Mouse (Mus musculus) G1E (cell line): Measurements from ENCODE around the gene Cideb. TPM values are rescaled to one million over a fixed set of nuclear protein-coding genes. Genes with fewer than 3 reads are reported as not detected.
A peak's percentile ranks its signal among the peaks of the same experiment; 100 is the strongest.

Experiments used
- ATAC-seq: 2 replicates; pipeline ENCODE4 v1.8.0; 2016; ENCODE audit warnings: mild to moderate bottlenecking; ENCODE audit not compliant: insufficient number of reproducible peaks, poor library complexity, low FRiP score, severe bottlenecking; ENCODE audit errors: extremely low read depth
- DNase-seq: peaks from one replicate; pipeline ENCODE4 v3.0.0; 2012; ENCODE audit warnings: low spot score
- H3K27me3 ChIP-seq: 2 replicates; pipeline ENCODE4 v1.6.1; 2012; ENCODE audit warnings: mild to moderate bottlenecking, low read length, inconsistent platforms; ENCODE audit not compliant: insufficient read depth
- H3K36me3 ChIP-seq: replicated peaks from 2 replicates; pipeline ENCODE3; 2012; ENCODE audit warnings: mild to moderate bottlenecking, inconsistent platforms
- H3K4me1 ChIP-seq: 2 replicates; pipeline ENCODE4 v1.6.1; 2012; ENCODE audit warnings: low read depth, low read length, inconsistent platforms, mixed read lengths; ENCODE audit not compliant: insufficient read depth
- H3K4me3 ChIP-seq: 2 replicates; pipeline ENCODE4 v1.5.1; 2012; ENCODE audit warnings: low read depth, mild to moderate bottlenecking, inconsistent platforms, low read length, moderate library complexity, mixed read lengths
- H3K9me3 ChIP-seq: replicated peaks from 2 replicates; pipeline ENCODE4 v1.6.1; 2012; ENCODE audit warnings: inconsistent platforms
- CTCF ChIP-seq: IDR thresholded peaks from 2 replicates; pipeline ENCODE4 v1.5.1; 2012; ENCODE audit warnings: low read depth, low read length, inconsistent platforms, mixed read lengths
- GATA1 ChIP-seq: IDR thresholded peaks from 2 replicates; pipeline ENCODE4 v1.6.1; 2012; ENCODE audit warnings: borderline replicate concordance, low read length, inconsistent platforms, mixed read lengths
- GATA2 ChIP-seq: IDR thresholded peaks from 2 replicates; pipeline ENCODE4 v1.6.1; 2012; ENCODE audit warnings: low read depth, low read length, inconsistent platforms, borderline replicate concordance
- POLR2AphosphoS5 ChIP-seq: IDR thresholded peaks from 2 replicates; pipeline ENCODE4 v1.6.1; 2012; ENCODE audit warnings: low read depth, low read length, inconsistent platforms; ENCODE audit not compliant: insufficient replicate concordance
- TAL1 ChIP-seq: conservative IDR thresholded peaks from 2 replicates; pipeline ENCODE4 v1.6.1; 2012; ENCODE audit warnings: low read depth, low read length, inconsistent platforms, mixed read lengths
- polyA plus RNA-seq: library from polyadenylated mRNA; stranded (reverse); fragments of >175 nt; gene quantifications from 2 replicates; pipeline ENCODE4 v1.2.3, GENCODE M21; 2012
- total RNA-seq, 2 experiments: library from RNA; stranded (forward) in 1 of 2; stranded (reverse) in 1 of 2; fragments of 200-1000 nt in 1 of 2; fragments of >200 nt in 1 of 2; fragmentation: Nextera tagmentation in 1 of 2; gene quantifications; 2 replicates each; pipeline ENCODE4 v1.2.3; 2014 to 2017

The Cideb gene
- total and polyA plus RNA-seq, 3 experiments: 0.38 TPM; not detected in 2

- no peak for TF ChIP-seq CTCF
- TF ChIP-seq POLR2AphosphoS5: no peak
- TF ChIP-seq TAL1: no peak
- no peak for TF ChIP-seq GATA1
- TF ChIP-seq GATA2: no peak
- no peaks in the 10 kb centered on the region for H3K9me3 ChIP-seq
- peaks cover 64% of the 10 kb centered on the region for H3K4me1 ChIP-seq
- no peak for ATAC-seq
- DNase-seq: no peak
- H3K36me3 ChIP-seq: peaks cover 51% of the 10 kb centered on the region
- peak overlapping the region; percentile 88 for H3K4me3 ChIP-seq
- H3K27me3 ChIP-seq: no peaks in the 10 kb centered on the region
Measured at GRCm38 (mm10) chr14:55721076-55721475, 37.2 kb downstream of the Cideb start.

- Histone ChIP-seq H3K36me3 (peaks cover 54% of the 10 kb centered on the region), H3K9me3 (no peaks in the 10 kb centered on the region), H3K4me1 (peaks cover 64% of the 10 kb centered on the region), H3K27me3 (no peaks in the 10 kb centered on the region), H3K4me3 (no peak overlapping the region)
- TF ChIP-seq POLR2AphosphoS5: no peak
- no peak for TF ChIP-seq CTCF
- TF ChIP-seq TAL1: no peak
- no peak for TF ChIP-seq GATA2
- TF ChIP-seq GATA1: no peak
- no peak for ATAC-seq
- DNase-seq: no peak
Measured at GRCm38 (mm10) chr14:55720666-55721065, 37.6 kb downstream of the Cideb start.

GRCm38 (mm10) chr14:55719737-55720136 lies 38.5 kb downstream of the Cideb start:
- Histone ChIP-seq H3K4me1 (peaks cover 65% of the 10 kb centered on the region), H3K27me3 (no peaks in the 10 kb centered on the region), H3K36me3 (peaks cover 56% of the 10 kb centered on the region), H3K4me3 (no peak overlapping the region), H3K9me3 (no peaks in the 10 kb centered on the region)
- DNase-seq (no peak), ATAC-seq (no peak)
- TF ChIP-seq CTCF: no peak
- TF ChIP-seq GATA2: no peak
- TF ChIP-seq POLR2AphosphoS5: no peak
- TF ChIP-seq GATA1: no peak

- Histone ChIP-seq H3K9me3 (no peaks in the 10 kb centered on the region), H3K27me3 (no peaks in the 10 kb centered on the region), H3K4me1 (peaks cover 67% of the 10 kb centered on the region), H3K36me3 (peaks cover 56% of the 10 kb centered on the region), H3K4me3 (no peak overlapping the region)
- TF ChIP-seq GATA1 (no peak), POLR2AphosphoS5 (no peak), CTCF (no peak), TAL1 (no peak), GATA2 (no peak)
- no peak for DNase-seq
- ATAC-seq: no peak
Measured at GRCm38 (mm10) chr14:55716884-55717283, 41.4 kb downstream of the Cideb start.

GRCm38 (mm10) chr14:55716271-55716670 lies 42.0 kb downstream of the Cideb start:
- H3K4me1 ChIP-seq: peaks cover 69% of the 10 kb centered on the region

GRCm38 (mm10) chr14:55714893-55715292 lies 43.4 kb downstream of the Cideb start:
- no peaks in the 10 kb centered on the region for H3K9me3 ChIP-seq
- DNase-seq (no peak), ATAC-seq (no peak; the same call in 1 of the 2 replicates)
- H3K36me3 ChIP-seq: peaks cover 57% of the 10 kb centered on the region
- TF ChIP-seq POLR2AphosphoS5: no peak
- TF ChIP-seq TAL1: no peak
- no peak for TF ChIP-seq CTCF
- TF ChIP-seq GATA2: no peak
- no peak for TF ChIP-seq GATA1
- no peak overlapping the region for H3K4me3 ChIP-seq
- H3K4me1 ChIP-seq: peaks cover 65% of the 10 kb centered on the region
- H3K27me3 ChIP-seq: no peaks in the 10 kb centered on the region

More at GRCm38 (mm10) chr14:55716271-55716670, 42.0 kb downstream of the Cideb start:
- Histone ChIP-seq H3K4me3 (no peak overlapping the region), H3K36me3 (peaks cover 61% of the 10 kb centered on the region), H3K27me3 (no peaks in the 10 kb centered on the region), H3K9me3 (no peaks in the 10 kb centered on the region)
- DNase-seq (no peak), ATAC-seq (no peak)
- TF ChIP-seq TAL1 (no peak), POLR2AphosphoS5 (no peak)

- Histone ChIP-seq H3K4me3 (peak within 1 kb of the TSS; percentile 75), H3K27me3 (no peaks in the 10 kb centered on the region), H3K36me3 (peaks cover 57% of the 10 kb centered on the region), H3K4me1 (peaks cover 72% of the 10 kb centered on the region), H3K9me3 (no peaks in the 10 kb centered on the region)
- DNase-seq (no peak), ATAC-seq (no peak)
- TF ChIP-seq GATA2 (no peak), CTCF (no peak), GATA1 (no peak), TAL1 (no peak), POLR2AphosphoS5 (no peak)
Measured at GRCm38 (mm10) chr14:55713729-55714122, 44.5 kb downstream of the Cideb start, which contains the start of gene Tgm1. Gene Tgm1, minus strand, starts transcription at chr14:55713926.
